Mouse (Mus musculus): ENCODE data around the gene Fbp1. TPM values are rescaled to one million over a fixed set of nuclear protein-coding genes. Genes with fewer than 3 reads are reported as not detected.

Gene Fbp1
- total and polyA plus RNA-seq, 2 experiments from 2014 or later, result 0.18 to 1.2 TPM

GRCm38 (mm10) chr13:62879411-62879810, 8.7 kb downstream of the Fbp1 start:
- peak overlapping the region; percentile 65 for H3K27ac ChIP-seq (ENCODE audit: low read depth)
- TF ChIP-seq EP300 (IDR thresholded peaks at IDR 0.05; ENCODE audit: low read depth) (no peak), CTCF (IDR thresholded peaks at IDR 0.05; ENCODE audit: low read depth) (no peak)
- H3K4me2 ChIP-seq (ENCODE audit: low read depth, low read length), result no peak overlapping the region
- no peaks in the 10 kb centered on the region for H3K36me3 ChIP-seq (replicated peaks; ENCODE audit: control insufficient read depth, insufficient read depth, low read length)
- H3K9ac ChIP-seq (replicated peaks; ENCODE audit: low read depth, low read length), result no peak overlapping the region
- DNase-seq (ENCODE audit: low spot score), result no peak
- WGBS, result 42% methylated on average over 6 of the region's 6 CpGs
- no peak for ATAC-seq (ENCODE audit: insufficient read depth, low read depth)
- H3K9me3 ChIP-seq (replicated peaks; ENCODE audit: control insufficient read depth, low read length), result no peaks in the 10 kb centered on the region
- H3K27me3 ChIP-seq (ENCODE audit: control insufficient read depth, insufficient read depth, low read length), result no peaks in the 10 kb centered on the region
- H3K4me3 ChIP-seq (ENCODE audit: low read depth, low read length), result no peak overlapping the region
- H3K4me1 ChIP-seq (ENCODE audit: control insufficient read depth, insufficient read depth), result no peaks in the 10 kb centered on the region

- 13% methylated on average over 5 of the region's 5 CpGs for WGBS
- no peak overlapping the region for H3K9ac ChIP-seq (replicated peaks; ENCODE audit: low read depth, low read length)
- no peak for ATAC-seq (ENCODE audit: insufficient read depth, low read depth)
- no peaks in the 10 kb centered on the region for H3K36me3 ChIP-seq (replicated peaks; ENCODE audit: control insufficient read depth, insufficient read depth, low read length)
- no peak for TF ChIP-seq EP300 (IDR thresholded peaks at IDR 0.05; ENCODE audit: low read depth)
- TF ChIP-seq CTCF (IDR thresholded peaks at IDR 0.05; ENCODE audit: low read depth), result no peak
- no peak overlapping the region for H3K27ac ChIP-seq (ENCODE audit: low read depth)
- H3K4me2 ChIP-seq (ENCODE audit: low read depth, low read length), result no peak overlapping the region
- no peaks in the 10 kb centered on the region for H3K4me1 ChIP-seq (ENCODE audit: control insufficient read depth, insufficient read depth)
- no peak overlapping the region for H3K4me3 ChIP-seq (ENCODE audit: low read depth, low read length)
- no peaks in the 10 kb centered on the region for H3K27me3 ChIP-seq (ENCODE audit: control insufficient read depth, insufficient read depth, low read length)
- DNase-seq (ENCODE audit: low spot score), result no peak
- H3K9me3 ChIP-seq (replicated peaks; ENCODE audit: control insufficient read depth, low read length), result no peaks in the 10 kb centered on the region
Measured at GRCm38 (mm10) chr13:62877247-62877646, 10.8 kb downstream of the Fbp1 start.

- no peak for TF ChIP-seq EP300 (IDR thresholded peaks at IDR 0.05; ENCODE audit: low read depth)
- DNase-seq (ENCODE audit: low spot score) (no peak), ATAC-seq (ENCODE audit: insufficient read depth, low read depth) (no peak)
- Histone ChIP-seq H3K36me3 (replicated peaks; ENCODE audit: control insufficient read depth, insufficient read depth, low read length) (no peaks in the 10 kb centered on the region), H3K4me1 (ENCODE audit: control insufficient read depth, insufficient read depth) (no peaks in the 10 kb centered on the region), H3K9ac (replicated peaks; ENCODE audit: low read depth, low read length) (no peak overlapping the region), H3K9me3 (replicated peaks; ENCODE audit: control insufficient read depth, low read length) (no peaks in the 10 kb centered on the region), H3K4me2 (ENCODE audit: low read depth, low read length) (no peak overlapping the region), H3K4me3 (ENCODE audit: low read depth, low read length) (no peak overlapping the region), H3K27ac (ENCODE audit: low read depth) (no peak overlapping the region), H3K27me3 (ENCODE audit: control insufficient read depth, insufficient read depth, low read length) (no peaks in the 10 kb centered on the region)
- WGBS, result 57% methylated on average over 1 of the region's 1 CpGs
Measured at GRCm38 (mm10) chr13:62876111-62876510, 12.0 kb downstream of the Fbp1 start.

- 62% methylated on average over 3 of the region's 3 CpGs for WGBS
- H3K4me3 ChIP-seq (ENCODE audit: low read depth, low read length), result no peak overlapping the region
Measured at GRCm38 (mm10) chr13:62872252-62872651, 15.8 kb downstream of the Fbp1 start.

GRCm38 (mm10) chr13:62870605-62871004, 17.5 kb downstream of the Fbp1 start:
- Histone ChIP-seq H3K4me3 (ENCODE audit: low read depth, low read length) (no peak overlapping the region), H3K36me3 (replicated peaks; ENCODE audit: control insufficient read depth, insufficient read depth, low read length) (no peaks in the 10 kb centered on the region), H3K27ac (ENCODE audit: low read depth) (no peak overlapping the region), H3K27me3 (ENCODE audit: control insufficient read depth, insufficient read depth, low read length) (no peaks in the 10 kb centered on the region), H3K9ac (replicated peaks; ENCODE audit: low read depth, low read length) (no peak overlapping the region), H3K9me3 (replicated peaks; ENCODE audit: control insufficient read depth, low read length) (no peaks in the 10 kb centered on the region), H3K4me1 (ENCODE audit: control insufficient read depth, insufficient read depth) (no peaks in the 10 kb centered on the region), H3K4me2 (ENCODE audit: low read depth, low read length) (no peak overlapping the region)
- DNase-seq (ENCODE audit: low spot score), result no peak
- TF ChIP-seq CTCF (IDR thresholded peaks at IDR 0.05; ENCODE audit: low read depth) (no peak), EP300 (IDR thresholded peaks at IDR 0.05; ENCODE audit: low read depth) (no peak)
- WGBS, result 79% methylated on average over 2 of the region's 2 CpGs
- no peak for ATAC-seq (ENCODE audit: insufficient read depth, low read depth)

More at GRCm38 (mm10) chr13:62872252-62872651, 15.8 kb downstream of the Fbp1 start:
- no peak overlapping the region for H3K4me2 ChIP-seq (ENCODE audit: low read depth, low read length)
- no peaks in the 10 kb centered on the region for H3K27me3 ChIP-seq (ENCODE audit: control insufficient read depth, insufficient read depth, low read length)
- H3K4me1 ChIP-seq (ENCODE audit: control insufficient read depth, insufficient read depth), result no peaks in the 10 kb centered on the region
- no peaks in the 10 kb centered on the region for H3K9me3 ChIP-seq (replicated peaks; ENCODE audit: control insufficient read depth, low read length)
- ATAC-seq (ENCODE audit: insufficient read depth, low read depth) (no peak), DNase-seq (ENCODE audit: low spot score) (no peak)
- no peak overlapping the region for H3K27ac ChIP-seq (ENCODE audit: low read depth)
- TF ChIP-seq EP300 (IDR thresholded peaks at IDR 0.05; ENCODE audit: low read depth) (no peak), CTCF (IDR thresholded peaks at IDR 0.05; ENCODE audit: low read depth) (no peak)
- H3K36me3 ChIP-seq (replicated peaks; ENCODE audit: control insufficient read depth, insufficient read depth, low read length), result no peaks in the 10 kb centered on the region
- no peak overlapping the region for H3K9ac ChIP-seq (replicated peaks; ENCODE audit: low read depth, low read length)

GRCm38 (mm10) chr13:62866817-62867216, 21.3 kb downstream of the Fbp1 start:
- Histone ChIP-seq H3K9me3 (replicated peaks; ENCODE audit: control insufficient read depth, low read length) (no peaks in the 10 kb centered on the region), H3K27me3 (ENCODE audit: control insufficient read depth, insufficient read depth, low read length) (no peaks in the 10 kb centered on the region), H3K4me2 (ENCODE audit: low read depth, low read length) (no peak overlapping the region), H3K4me3 (ENCODE audit: low read depth, low read length) (no peak overlapping the region), H3K36me3 (replicated peaks; ENCODE audit: control insufficient read depth, insufficient read depth, low read length) (no peaks in the 10 kb centered on the region), H3K9ac (replicated peaks; ENCODE audit: low read depth, low read length) (no peak overlapping the region), H3K4me1 (ENCODE audit: control insufficient read depth, insufficient read depth) (no peaks in the 10 kb centered on the region), H3K27ac (ENCODE audit: low read depth) (no peak overlapping the region)
- TF ChIP-seq EP300 (IDR thresholded peaks at IDR 0.05; ENCODE audit: low read depth) (no peak), CTCF (IDR thresholded peaks at IDR 0.05; ENCODE audit: low read depth) (no peak)
- DNase-seq (ENCODE audit: low spot score) (no peak), ATAC-seq (ENCODE audit: insufficient read depth, low read depth) (no peak)
- WGBS, result 63% methylated on average over 4 of the region's 4 CpGs

All from heart, postnatal 0 days (tissue).